ENCODE assay signal across 10 mouse cellular contexts in the genomic region with DNA sequence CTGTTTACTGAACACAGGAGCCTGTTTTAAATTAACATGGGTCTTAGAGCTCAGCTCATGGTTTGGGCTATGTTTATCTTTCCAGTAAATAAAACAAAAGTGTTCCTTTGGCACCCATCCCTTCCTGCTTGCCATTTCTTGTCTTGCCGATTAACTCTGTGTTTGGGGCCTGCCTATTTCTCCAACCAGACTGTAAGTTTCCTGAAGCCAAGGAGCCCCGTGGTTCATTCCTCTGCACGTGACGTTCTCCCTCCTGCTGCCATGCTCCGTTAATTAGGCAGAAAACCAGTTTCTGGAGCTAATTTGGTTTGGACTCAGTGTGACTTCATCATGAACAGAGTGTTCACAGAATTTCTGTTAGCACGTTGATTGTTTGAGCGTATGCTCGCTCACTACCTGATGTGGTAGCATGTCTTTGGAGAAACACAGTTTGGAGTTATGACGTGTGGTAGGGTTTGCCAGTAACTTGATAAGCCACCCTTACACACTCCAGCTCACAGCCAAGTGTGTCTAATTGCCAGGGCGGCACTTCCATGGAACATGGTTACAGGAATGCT.
A peak's percentile ranks its signal among the peaks of the same experiment; 100 is the strongest.
DNase-seq lines count a peak whose midpoint lies in the region; ATAC-seq lines count a peak whose summit lies in the region.
"Had no signal": no experiment of that assay in that cellular context is flagged by ENCODE, and none has a peak within 500 bp of the region (broad histone marks: within the 10 kb centered on the region; RNA-seq: fewer than 3 reads in every experiment).

No protein-coding gene starts in this region.

- no peak for DNase-seq in heart, postnatal 25 days (ENCODE audit: low spot score)
- DNase-seq in lung, postnatal 36 days: peak; percentile 20
- DNase-seq in lung, postnatal 10 days: no peak
- no peak for DNase-seq in cerebellum, postnatal 36 days
- no peak for DNase-seq in gastrocnemius, postnatal 36 days
- DNase-seq: lung, adult 2 months had no signal

- no peak for ATAC-seq in heart, embryonic 15.5 days (replicated peaks; ENCODE audit: insufficient number of reproducible peaks, insufficient read depth, low FRiP score, low read depth)
- ATAC-seq in forebrain, embryonic 13.5 days: peak; percentile 53; the same call in 1 of the 2 replicates
- ATAC-seq in limb, embryonic 13.5 days (ENCODE audit: low FRiP score, low read depth): no peak
- ATAC-seq: CD4-positive, CD25-positive, alpha-beta regulatory T cell, adult 4 months had no signal

- H3K36me3 ChIP-seq in heart, embryonic 15.5 days: peaks cover 4% of the 10 kb centered on the region; the same call in 1 of the 2 replicates
- peaks cover 1% of the 10 kb centered on the region; the same call in 1 of the 2 replicates for H3K36me3 ChIP-seq in forebrain, embryonic 13.5 days (ENCODE audit: poor library complexity, severe bottlenecking)
- H3K36me3 ChIP-seq in limb, embryonic 13.5 days: peaks cover 18% of the 10 kb centered on the region

- no peaks in the 10 kb centered on the region for H3K27me3 ChIP-seq in heart, embryonic 15.5 days
- no peaks in the 10 kb centered on the region for H3K27me3 ChIP-seq in forebrain, embryonic 13.5 days
- no peaks in the 10 kb centered on the region for H3K27me3 ChIP-seq in limb, embryonic 13.5 days

- peaks cover 40% of the 10 kb centered on the region for H3K4me1 ChIP-seq in heart, embryonic 15.5 days (replicated peaks)
- H3K4me1 ChIP-seq in forebrain, embryonic 13.5 days: peaks cover 30% of the 10 kb centered on the region
- H3K4me1 ChIP-seq in limb, embryonic 13.5 days: peaks cover 87% of the 10 kb centered on the region

- H3K27ac ChIP-seq in heart, embryonic 15.5 days: peak overlapping the region; percentile 17; the same call in 1 of the 2 replicates
- peak overlapping the region; percentile 61; the same call in 1 of the 2 replicates for H3K27ac ChIP-seq in forebrain, embryonic 13.5 days
- H3K27ac ChIP-seq in limb, embryonic 13.5 days: peak overlapping the region; percentile 39; the same call in 1 of the 2 replicates

- no peak overlapping the region for H3K4me3 ChIP-seq in heart, embryonic 15.5 days
- H3K4me3 ChIP-seq in forebrain, embryonic 13.5 days: no peak overlapping the region
- no peak overlapping the region for H3K4me3 ChIP-seq in limb, embryonic 13.5 days

- no peak overlapping the region for H3K9ac ChIP-seq in heart, embryonic 15.5 days
- H3K9ac ChIP-seq in forebrain, embryonic 13.5 days: no peak overlapping the region
- no peak overlapping the region for H3K9ac ChIP-seq in limb, embryonic 13.5 days

- no peak overlapping the region for H3K4me2 ChIP-seq in heart, embryonic 15.5 days
- H3K4me2 ChIP-seq in forebrain, embryonic 13.5 days: no peak overlapping the region
- no peak overlapping the region for H3K4me2 ChIP-seq in limb, embryonic 13.5 days (replicated peaks)

- no peaks in the 10 kb centered on the region for H3K9me3 ChIP-seq in heart, embryonic 15.5 days (replicated peaks)
- no peaks in the 10 kb centered on the region for H3K9me3 ChIP-seq in forebrain, embryonic 13.5 days (replicated peaks)
- no peaks in the 10 kb centered on the region for H3K9me3 ChIP-seq in limb, embryonic 13.5 days

- intact Hi-C loops in heart, postnatal 25 days (cut with DNase I): no loop called here
- intact Hi-C loops in gastrocnemius, postnatal 36 days (cut with DNase I): no loop called here

- 70% methylated on average over 10 of the region's 10 CpGs for WGBS in heart, embryonic 15.5 days
- WGBS in forebrain, embryonic 13.5 days: 48% methylated on average over 10 of the region's 10 CpGs
- WGBS in limb, embryonic 13.5 days: 33% methylated on average over 10 of the region's 10 CpGs
